In genomic region chr3:28485716-28486115, GRCm38 (mm10) we compare ENCODE assay signal across 14 mouse cellular contexts.
A peak's percentile ranks its signal among the peaks of the same experiment; 100 is the strongest.
DNase-seq lines count a peak whose midpoint lies in the region; TF ChIP-seq lines count a peak whose summit lies in the region.
"Had no signal": no experiment of that assay in that cellular context is flagged by ENCODE, and none has a peak within 500 bp of the region (broad histone marks: within the 10 kb centered on the region; RNA-seq: fewer than 3 reads in every experiment).

No protein-coding gene starts in this region.

- H3K36me3 ChIP-seq in heart, adult 2 months (ENCODE audit: control insufficient read depth, insufficient read depth, low read length) = no peaks in the 10 kb centered on the region
- H3K36me3 ChIP-seq: neural tube, embryonic 12.5 days had no signal

- H3K4me3 ChIP-seq in heart, adult 2 months = no peak overlapping the region
- H3K4me3 ChIP-seq: neural tube, embryonic 12.5 days had no signal

- no peaks in the 10 kb centered on the region for H3K27me3 ChIP-seq in heart, adult 2 months (ENCODE audit: control insufficient read depth, insufficient read depth, low read length)
- H3K27me3 ChIP-seq: neural tube, embryonic 12.5 days had no signal

- intact Hi-C loops in heart, adult 2 months (cut with DNase I) = no loop called here
- intact Hi-C loops in heart, postnatal 14 days (cut with DNase I) = loop anchor here (5.0 kb wide), 1 partner anchor 313 kb away; no protein-coding TSS in a partner anchor
- intact Hi-C loops in left cerebral cortex, postnatal 10 days (cut with DNase I) = no loop called here

- no peak for TF ChIP-seq EP300 in heart, adult 2 months (IDR thresholded peaks at IDR 0.05; ENCODE audit: insufficient read depth, low read depth, low read length)

- TF ChIP-seq POLR2A in heart, adult 2 months (IDR thresholded peaks at IDR 0.05; ENCODE audit: insufficient read depth, low read depth, low read length) = 0 out of 2 replicates have a peak, but pooled peaks have one; percentile 36

- WGBS in heart, adult 2 months = 36% methylated on average over 7 of the region's 7 CpGs

- H3K27ac ChIP-seq in heart, adult 2 months = peak overlapping the region; percentile 78
- H3K27ac ChIP-seq: hindbrain, postnatal 0 days; neural tube, embryonic 12.5 days had no signal

- H3K4me1 ChIP-seq in heart, adult 2 months (ENCODE audit: control insufficient read depth, insufficient read depth, low read length) = peaks cover 2% of the 10 kb centered on the region
- H3K4me1 ChIP-seq: neural tube, embryonic 12.5 days had no signal

- no peaks in the 10 kb centered on the region for H3K79me2 ChIP-seq in heart, adult 2 months (replicated peaks; ENCODE audit: control insufficient read depth, insufficient read depth, low read length)

- TF ChIP-seq CTCF in heart, adult 2 months (IDR thresholded peaks at IDR 0.05) = no peak

- peak; percentile 76 for DNase-seq in gastrocnemius, adult 18-20 months (ENCODE audit: low spot score)
- DNase-seq in gastrocnemius, postnatal 10 days = no peak
- peak; percentile 29 for DNase-seq in cerebellum, adult 8-10 months
- peak in 1 of 2 experiments; percentile 37 for DNase-seq in heart, adult 2 months
- peak; percentile 6 to 23 for DNase-seq in heart, postnatal 14 days
- no peak for DNase-seq in lung, postnatal 14 days
- DNase-seq in layer of hippocampus, adult 11-12 months (ENCODE audit: low spot score) = no peak
- DNase-seq in left cerebral cortex, postnatal 10 days (ENCODE audit: extremely low spot score in 1 of 2, low spot score in 2 of 2) = no peak
- DNase-seq: adrenal gland, postnatal 14 days; liver; retina, postnatal 1 day; thymus, postnatal 36 days had no signal

- H3K9ac ChIP-seq in heart, adult 2 months (ENCODE audit: low read depth, low read length) = no peak overlapping the region
- H3K9ac ChIP-seq: neural tube, embryonic 12.5 days had no signal

Comparison
In these comparisons a context has a peak if more than half of its experiments do, and no peak if none do; other contexts are left out.
1. DNase-seq: peak in gastrocnemius, adult 18-20 months (single experiment), cerebellum, adult 8-10 months (single experiment) and heart, postnatal 14 days (2 of 2); none in gastrocnemius, postnatal 10 days (single experiment), lung, postnatal 14 days (single experiment), layer of hippocampus, adult 11-12 months (single experiment) and left cerebral cortex, postnatal 10 days (0 of 2).